Mouse (Mus musculus): ENCODE results near the gene Ccnl2.

Ccnl2 gene

DNA sequence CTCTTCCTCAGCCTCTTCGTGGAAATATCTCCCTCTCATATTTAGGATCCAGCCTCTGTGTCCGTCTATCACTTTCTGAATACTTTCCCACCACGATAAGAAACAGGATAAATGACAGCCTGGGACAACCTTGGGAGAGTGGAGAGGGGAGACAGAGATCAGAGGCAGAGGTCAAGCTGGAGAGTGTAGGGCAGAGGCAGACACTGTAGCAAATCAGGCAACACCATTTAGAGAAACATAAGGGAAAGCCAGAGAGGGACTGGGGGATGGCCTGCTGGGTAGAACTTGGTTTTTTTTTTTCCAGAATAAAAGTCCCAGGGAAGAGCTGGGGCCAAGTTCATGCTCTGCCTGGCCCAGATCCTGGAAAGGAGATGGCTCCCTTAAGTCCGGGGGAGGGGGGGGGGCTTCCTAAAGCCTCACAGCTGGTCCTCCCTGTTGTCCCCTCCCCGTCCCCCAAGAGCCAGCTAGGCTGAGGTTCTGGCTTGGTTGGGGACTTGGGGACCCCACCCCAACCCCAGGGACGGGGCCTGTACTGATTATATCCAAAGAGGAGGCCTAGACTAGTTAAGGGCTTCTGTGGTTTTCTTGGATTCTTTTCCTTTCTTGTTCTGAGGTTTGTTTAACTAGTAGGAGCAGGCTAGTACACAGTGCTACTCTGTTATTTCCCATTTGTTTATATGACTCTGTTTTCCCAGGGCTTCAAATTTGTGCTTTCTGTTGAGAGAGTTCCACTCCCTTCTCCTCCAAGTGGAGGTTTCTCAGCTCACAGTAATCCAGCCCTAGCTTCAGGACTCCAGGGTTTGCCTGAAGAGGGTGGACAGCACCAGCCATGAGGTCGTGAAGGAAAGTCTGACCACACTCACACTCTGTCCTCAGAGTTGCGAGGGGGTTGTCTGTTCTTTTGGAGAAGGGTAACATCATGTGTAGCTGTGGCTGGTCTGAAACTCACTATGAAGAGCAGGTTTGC, 26.2 kb downstream of the Ccnl2 start:
- DNase-seq (ENCODE audit: low spot score in 2 of 2): no peak

DNA sequence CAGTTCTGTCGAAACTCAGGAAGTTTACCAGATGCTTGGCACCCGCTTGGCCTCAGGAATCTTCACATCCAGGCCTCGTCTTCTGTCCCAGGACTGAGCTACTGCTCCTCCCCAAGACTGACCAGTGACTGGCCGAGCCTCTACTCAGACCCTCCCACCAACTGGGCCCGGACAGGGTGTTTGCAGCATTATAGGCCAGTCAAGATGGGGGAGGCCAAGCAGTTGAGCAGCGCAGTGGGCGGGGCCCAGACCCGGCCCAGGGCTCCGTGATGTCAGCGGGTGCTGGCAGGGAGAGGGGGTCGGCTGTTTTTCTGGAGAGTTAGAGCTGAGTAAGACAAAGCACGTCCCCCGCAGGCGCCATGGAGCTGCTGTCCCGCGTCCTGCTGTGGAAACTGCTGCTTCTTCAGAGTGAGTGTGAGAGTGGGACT, 27.2 kb downstream of the Ccnl2 start, which contains the start of gene Mxra8:
TSS of gene Mxra8 (plus strand) at position 198 of the 428 bp plus-strand sequence.
- DNase-seq (ENCODE audit: low spot score in 2 of 2): no peak

DNA sequence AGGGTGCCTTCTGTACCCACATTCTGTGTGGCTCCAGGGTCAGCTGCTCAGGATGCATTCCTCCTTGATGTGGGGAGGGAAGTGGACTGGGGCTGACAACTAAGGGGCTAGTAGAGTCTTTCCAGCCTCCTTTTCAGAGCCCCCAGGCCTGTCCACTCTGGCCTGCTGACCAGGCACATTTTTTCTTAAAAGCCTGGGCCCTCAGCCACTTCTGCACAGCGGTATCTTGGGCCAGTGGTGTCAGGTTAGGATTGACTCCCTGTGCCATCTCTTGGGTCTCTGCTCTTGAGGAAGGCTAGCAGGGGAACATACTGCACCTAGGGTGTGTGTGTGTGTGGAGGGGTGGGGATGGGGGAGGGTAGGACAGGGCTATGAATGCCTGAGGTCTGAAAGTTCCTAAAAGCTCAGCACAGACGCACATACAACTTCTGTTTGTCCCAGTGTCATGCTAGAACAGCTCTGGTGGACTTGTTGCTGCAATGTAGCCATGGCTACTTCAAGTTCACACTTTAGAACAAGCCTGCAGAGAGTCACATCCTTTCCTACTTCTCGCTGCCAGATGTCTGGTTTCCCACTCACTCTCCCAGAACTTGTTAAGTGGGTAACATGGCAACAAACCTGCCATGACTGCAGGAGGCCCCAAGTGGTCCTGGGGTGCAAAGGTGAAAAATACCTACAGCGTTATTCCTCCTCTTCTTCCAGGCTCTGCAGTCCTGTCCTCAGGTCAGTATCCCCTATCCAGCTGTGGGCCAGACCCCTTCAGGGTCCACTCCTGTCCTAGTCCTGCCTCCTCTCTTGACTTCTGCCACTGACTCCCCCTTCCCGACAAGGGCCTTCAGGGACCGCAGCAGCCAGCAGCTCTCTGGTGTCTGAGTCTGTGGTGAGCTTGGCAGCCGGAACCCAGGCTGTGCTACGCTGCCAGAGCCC, 28.1 kb downstream of the Ccnl2 start:
- peak in 1 of 2 experiments; percentile 15 for DNase-seq (ENCODE audit: low spot score in 2 of 2)

DNA sequence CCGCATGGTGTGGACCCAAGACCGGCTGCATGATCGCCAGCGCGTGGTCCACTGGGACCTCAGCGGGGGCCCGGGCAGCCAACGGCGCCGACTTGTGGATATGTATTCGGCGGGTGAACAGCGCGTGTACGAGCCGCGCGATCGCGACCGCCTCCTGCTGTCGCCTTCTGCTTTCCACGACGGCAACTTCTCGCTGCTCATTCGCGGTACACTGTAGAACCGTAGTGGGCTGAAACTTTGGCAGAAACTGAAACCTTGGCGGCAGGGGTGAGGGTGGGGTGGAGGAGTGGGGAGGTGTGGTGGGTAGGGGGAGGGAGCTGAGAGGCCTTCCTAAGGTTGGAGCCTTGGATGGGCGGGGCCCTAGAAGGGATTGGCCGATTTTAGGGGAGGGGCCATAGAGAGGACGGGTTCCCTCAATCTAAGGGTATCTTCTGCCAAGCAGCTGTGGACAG, 28.7 kb downstream of the Ccnl2 start:
- peak; percentile 61 to 77 for DNase-seq (ENCODE audit: low spot score in 2 of 2)

DNA sequence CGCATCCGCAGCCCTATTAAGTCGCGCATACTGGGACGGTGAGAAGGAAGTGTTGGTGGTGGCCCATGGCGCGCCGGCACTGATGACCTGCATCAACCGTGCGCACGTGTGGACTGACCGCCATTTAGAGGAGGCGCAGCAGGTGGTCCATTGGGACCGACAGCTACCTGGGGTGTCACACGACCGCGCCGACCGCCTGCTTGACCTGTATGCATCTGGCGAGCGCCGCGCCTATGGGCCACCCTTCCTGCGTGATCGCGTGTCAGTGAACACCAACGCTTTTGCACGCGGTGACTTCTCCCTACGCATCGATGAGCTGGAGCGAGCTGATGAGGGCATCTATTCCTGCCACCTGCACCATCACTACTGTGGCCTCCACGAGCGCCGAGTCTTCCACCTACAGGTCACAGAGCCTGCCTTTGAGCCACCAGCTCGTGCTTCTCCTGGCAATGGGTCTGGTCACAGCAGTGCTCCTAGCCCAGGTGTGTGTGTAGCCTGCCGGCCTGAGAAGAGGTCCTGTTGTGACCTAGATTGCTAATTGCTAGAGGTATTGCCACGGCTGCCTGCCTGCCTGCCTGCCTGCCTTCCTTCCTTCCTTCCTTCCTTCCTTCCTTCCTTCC, 29.5 kb downstream of the Ccnl2 start:
- DNase-seq (ENCODE audit: low spot score in 2 of 2): no peak

DNA sequence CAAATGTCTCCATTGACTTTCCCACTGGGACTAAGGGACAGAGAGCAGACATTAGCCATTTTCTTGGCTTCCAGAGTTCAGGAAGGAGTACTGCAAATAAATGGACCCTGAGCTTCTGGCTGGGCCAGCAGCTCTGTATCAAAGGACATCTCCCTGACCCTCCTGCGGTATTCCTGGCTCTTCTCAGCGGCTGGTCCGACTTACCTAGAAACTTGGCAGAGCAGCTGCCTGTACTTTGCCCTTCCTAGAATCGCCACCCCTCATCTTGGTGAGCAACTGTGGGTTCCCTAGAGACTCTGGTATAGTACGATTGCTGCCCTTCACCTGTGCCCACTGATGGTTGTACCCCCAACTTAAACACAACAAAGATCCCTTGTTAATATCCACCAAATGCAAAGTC, 30.9 kb downstream of the Ccnl2 start:
- no peak for DNase-seq (ENCODE audit: low spot score in 2 of 2)

DNA sequence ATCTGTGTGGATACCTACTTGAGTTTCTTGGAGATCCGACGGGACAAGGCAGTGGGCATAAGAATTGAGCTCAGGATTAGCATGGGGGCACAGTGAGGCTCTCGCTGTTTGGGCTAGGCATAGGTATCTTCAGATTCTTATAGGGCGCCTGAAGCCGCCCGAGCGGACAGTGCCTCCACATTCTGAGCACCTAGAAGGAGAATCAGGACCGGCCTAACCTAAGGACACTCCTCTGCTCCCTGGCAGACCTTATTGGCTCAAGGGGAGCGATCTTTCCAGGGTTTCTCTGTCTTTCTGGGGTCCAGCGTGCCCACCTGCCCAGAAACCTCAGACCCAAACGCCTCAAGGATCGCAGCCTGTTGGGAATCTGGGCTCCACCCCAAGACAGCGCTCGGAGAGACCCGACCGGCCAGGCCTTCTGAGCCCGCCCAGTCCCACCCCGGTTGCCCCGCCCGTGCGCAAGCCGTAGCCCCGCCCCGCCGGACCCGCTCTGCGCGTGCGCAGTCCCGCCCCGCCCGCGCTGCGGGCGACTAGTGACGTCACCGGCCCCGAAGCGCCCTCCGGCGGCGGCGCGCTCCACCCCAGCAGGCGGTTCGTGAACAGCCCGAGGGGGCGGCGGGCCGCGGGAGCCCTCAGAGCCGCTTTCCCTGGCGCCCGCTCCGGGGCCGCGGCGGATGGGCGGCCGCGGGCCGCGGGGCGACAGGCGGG, 34.7 kb downstream of the Ccnl2 start, which contains the start of gene Dvl1:
TSS of gene Dvl1 (plus strand) at position 532 of the 708 bp plus-strand sequence.
- DNase-seq (ENCODE audit: low spot score in 2 of 2): peak; percentile 92 to 94

DNA sequence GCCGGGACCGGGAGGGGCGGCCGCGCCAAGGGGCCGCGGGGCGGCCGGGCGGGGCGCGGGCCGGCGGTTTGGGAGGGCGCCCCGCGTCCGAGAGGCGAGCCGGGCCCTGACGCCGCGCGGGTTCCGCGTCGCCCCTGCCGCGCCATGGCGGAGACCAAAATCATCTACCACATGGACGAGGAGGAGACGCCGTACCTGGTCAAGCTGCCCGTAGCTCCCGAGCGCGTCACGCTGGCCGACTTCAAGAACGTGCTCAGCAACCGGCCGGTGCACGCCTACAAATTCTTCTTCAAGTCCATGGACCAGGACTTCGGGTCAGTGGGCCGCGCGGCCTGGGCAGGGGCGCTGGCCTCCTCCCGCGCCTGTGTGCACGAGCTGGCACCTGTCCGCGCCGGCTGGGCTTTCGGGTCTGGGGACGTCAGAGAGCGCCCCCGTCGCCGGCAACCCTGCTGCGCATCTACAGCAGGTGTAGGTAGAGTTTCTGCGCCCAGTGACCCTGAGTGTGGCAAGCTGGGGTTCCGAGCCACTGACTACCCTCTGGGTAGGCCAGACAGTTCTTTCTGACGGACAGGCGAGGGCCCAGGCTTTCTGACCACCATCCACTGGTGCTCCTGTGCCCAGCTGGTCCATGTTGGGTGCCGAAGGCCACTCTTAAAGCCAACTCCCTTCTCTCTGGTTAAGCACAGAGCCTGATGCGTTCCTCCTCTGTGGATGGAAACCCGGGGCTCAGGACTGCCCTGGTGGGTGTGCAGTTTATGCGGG, 35.5 kb downstream of the Ccnl2 start:
- DNase-seq (ENCODE audit: low spot score in 2 of 2): no peak

DNA sequence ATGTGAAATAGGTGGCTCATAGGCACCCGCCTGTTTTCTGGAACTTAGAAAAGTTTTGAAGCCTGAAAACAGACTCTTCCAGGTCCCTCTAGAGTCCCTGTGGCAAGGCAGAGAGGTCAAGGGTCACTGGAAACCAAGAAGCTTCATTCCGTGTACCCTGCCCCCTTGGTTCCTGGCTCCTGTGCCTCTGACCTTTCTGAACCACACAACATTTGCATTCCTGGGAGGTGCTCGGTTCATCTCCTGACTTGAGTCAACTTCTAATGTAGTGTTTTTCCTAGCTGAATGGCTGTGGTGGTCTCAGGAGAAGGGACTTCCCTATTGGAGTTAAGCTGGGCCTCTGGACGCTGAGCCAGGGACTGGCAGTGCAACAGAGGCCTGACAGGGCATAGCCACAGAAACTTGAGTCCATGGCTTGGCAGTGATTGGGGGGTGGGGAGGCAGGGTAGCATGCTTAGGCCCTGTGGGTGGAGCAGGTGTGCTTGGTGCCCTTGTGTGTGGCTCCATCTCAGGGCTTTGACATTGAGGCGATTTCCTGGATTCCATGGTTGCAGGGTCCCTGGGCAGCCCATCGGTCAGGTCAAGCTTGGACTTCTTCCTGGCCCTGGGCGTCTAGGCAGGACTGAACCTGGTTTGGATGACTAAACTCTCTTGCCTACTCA, 36.3 kb downstream of the Ccnl2 start:
- no peak for DNase-seq (ENCODE audit: low spot score in 2 of 2)

DNA sequence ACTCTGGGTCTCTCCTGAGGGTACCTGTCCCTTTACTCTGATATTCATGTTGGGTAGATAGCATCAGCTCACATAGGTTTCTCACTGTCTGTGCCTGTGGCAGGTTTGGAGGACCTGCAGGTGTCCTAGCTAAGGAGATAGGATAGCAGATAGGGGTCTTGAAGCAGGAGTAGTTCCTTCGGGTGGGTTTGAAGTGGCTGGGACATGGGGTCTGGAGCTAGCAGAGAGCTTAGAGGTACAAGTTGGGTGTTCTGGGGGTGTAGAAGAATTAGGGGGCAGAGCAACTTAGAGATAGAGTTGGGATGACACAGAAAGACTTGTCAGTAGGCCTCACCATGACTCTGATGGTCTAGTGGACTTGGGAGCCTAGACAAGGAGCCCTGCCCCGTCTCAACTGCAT, 37.1 kb downstream of the Ccnl2 start:
- DNase-seq (ENCODE audit: low spot score in 2 of 2): no peak

DNA sequence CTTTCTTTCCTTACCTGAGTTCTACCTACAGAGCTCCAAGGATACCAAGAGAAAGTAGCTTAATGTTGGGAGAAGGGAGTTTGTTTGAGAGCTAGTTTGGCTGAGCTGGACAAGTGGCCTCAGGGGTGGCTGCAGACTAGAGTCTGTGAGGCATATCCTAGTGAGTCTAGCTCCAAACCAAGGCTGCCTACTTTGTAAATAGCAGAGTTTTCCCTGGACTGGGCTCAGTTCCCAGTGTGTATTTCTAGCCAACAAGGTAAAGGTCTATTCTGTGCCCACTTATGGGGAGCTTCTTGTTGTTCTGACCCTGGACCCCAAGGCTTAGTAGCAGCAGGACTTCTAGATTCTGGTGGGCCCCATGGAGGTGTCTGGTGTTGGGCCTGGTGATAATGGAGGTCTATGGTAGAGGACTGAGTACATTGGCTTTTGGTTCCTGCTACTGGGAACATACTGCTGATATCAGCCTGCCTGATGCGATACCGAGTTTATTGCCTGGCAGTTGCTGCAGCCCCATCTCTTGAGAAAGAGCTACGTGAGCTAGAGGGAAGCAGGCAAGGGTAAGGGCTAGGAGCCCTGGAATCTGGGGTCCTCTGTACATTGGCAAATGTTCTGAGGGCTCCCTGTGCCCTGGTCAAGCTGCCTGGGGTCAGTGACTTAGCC, 37.6 kb downstream of the Ccnl2 start:
- DNase-seq (ENCODE audit: low spot score in 2 of 2): no peak

DNA sequence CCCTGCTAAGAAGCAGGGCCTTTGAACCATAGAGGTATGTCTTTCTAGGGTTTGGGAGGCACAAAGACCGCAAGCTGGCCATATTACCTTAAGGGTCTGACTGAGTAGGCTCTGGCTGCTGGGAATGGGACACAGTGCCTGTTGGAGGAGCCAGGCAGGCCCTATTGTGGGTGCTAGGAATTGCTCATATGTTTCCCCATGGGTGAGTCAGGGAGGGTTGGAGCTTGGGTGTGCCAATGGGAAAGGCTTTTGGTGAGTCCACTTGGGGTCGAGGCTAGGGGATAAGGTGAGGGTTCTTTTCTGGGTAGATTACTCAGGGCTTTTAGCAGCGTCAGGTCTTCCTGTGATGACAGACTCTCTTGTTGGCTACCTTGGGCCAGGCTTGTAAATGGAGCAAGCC, 39.1 kb downstream of the Ccnl2 start:
- no peak for DNase-seq (ENCODE audit: low spot score in 2 of 2)

DNA sequence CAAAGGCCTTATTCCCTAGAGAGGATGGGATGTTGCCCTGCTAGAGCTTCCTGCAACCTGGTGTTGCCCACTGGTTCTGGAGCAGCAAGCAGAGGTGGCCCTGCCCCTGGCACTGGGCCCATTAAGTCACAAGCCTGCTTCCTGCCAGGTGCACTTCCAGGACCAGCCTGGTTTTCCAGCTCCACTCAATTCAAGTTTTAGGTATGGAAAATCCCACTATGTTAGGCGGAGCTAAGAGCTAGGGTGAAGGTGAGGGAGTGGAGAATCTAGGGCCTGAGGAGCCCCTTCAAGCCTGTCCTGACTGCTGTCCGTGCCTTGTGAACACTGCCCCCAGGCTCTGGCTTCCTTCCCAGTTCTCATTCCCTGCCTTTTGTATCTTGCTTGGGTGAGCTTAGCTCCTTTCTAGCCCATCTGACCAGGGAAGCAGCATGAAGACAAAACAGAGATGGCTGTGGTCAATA, 39.7 kb downstream of the Ccnl2 start:
- DNase-seq (ENCODE audit: low spot score in 2 of 2): no peak

DNA sequence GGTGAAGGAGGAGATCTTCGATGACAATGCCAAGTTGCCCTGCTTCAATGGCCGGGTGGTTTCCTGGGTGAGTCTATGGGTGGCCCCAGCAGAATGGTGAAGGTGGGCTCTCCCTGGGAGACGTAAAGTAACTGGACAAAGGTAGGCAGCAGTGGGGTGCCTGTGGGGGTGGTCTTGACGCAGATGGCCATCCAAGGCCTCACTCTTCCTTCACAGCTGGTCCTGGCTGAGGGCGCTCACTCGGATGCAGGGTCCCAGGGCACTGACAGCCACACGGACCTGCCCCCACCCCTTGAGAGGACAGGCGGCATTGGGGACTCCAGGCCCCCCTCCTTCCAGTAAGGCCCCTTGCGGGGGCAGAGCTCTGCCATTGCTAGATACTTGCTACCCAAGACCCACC, 41.1 kb downstream of the Ccnl2 start:
- no peak for DNase-seq (ENCODE audit: low spot score in 2 of 2)

DNA sequence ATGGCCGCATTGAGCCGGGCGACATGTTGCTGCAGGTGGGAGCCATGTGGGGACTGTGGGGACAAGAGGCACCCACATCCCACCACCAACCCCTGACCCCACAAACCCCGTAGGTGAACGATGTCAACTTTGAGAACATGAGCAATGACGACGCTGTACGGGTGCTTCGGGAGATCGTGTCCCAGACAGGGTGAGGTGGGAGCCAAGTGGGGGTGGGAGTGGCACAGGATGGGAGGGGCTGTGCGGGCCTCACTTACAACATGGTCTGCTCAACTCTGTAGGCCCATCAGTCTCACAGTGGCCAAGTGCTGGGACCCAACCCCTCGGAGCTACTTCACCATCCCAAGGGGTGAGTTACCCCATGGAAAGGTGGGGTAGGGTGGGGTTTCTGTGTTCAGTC, 42.7 kb downstream of the Ccnl2 start:
- DNase-seq (ENCODE audit: low spot score in 2 of 2): no peak

DNA sequence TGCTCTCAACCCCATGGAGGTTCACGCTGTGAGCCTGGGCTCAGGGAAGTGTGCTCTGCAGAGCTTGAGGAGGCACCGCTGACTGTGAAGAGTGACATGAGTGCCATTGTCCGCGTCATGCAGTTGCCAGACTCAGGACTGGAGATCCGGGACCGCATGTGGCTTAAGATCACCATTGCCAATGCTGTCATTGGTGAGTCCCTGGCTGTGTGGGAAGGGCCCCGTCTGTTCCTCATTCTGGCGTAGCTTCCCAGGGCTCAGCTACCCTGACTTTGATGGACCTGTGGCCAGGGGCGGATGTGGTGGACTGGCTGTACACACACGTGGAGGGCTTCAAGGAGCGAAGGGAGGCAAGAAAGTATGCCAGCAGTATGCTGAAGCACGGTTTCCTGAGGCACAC, 43.8 kb downstream of the Ccnl2 start:
- DNase-seq (ENCODE audit: low spot score in 2 of 2): no peak

DNA sequence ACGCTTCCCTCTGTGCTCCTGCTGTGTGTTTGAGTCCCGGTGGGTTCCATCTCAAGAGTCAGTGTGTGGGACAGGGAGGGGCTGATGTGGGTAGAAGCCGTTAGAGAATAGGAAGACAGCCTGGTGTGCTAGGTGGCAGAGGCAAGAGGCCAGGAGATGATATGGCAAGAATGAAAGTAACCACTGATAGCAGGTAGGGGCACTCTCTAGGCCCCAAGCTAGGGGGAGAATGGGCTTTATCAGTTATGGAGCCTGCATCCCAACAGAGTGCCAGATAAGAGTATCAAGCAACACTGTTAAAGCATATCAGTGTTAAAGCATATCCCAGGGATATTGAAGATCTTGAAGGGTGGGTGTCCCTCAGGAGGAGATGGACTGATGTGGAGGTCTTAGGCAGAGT, 44.6 kb downstream of the Ccnl2 start:
- no peak for DNase-seq (ENCODE audit: low spot score in 2 of 2)

DNA sequence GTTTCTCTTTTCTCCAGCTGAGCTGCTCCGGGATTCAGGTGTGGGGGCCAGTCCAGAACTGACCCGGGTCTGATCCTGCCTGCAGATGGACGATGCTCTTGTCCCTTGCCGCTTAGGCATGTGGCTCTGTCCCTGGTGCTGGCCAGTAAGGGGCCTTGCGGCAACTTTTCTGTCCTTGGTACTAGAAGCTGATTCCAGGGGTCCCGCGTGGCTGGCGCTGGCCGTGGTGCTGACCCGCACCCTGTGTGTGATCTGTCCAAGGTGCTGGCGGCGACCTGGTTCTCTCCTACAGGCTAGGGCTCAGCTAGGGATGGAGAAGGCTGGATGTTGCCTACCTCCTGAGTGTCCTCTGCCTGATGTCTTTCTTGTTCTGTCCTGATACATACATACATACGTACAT, 47.0 kb downstream of the Ccnl2 start:
- DNase-seq (ENCODE audit: low spot score in 2 of 2): no peak

DNA sequence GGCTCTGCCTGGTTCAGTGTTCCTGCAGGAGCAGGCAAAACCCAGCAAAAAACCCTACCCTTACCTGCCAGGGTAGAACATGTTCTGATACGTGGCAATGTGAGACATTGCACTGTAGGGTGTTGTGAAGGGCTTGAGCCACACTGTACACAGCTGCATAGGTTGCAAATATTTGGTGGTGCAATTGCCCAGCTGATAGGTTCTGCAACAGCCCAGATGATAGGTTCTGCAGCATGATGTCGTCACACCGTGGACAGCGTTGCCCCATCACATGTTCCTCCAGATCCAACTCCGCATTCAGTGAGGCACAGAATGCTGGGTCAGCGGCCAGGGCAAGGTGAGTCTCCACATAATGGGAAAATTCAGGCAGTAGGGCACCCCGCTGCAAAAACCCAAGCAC, 49.5 kb downstream of the Ccnl2 start:
- DNase-seq (ENCODE audit: low spot score in 2 of 2): no peak

Data from natural killer cell, adult 2 months (primary cell).